Mouse (Mus musculus): ENCODE results near the gene Hoxd9. TPM values are rescaled to one million over a fixed set of nuclear protein-coding genes. Genes with fewer than 3 reads are reported as not detected.
A peak's percentile ranks its signal among the peaks of the same experiment; 100 is the strongest.

Hoxd9 gene
- polyA plus RNA-seq, 1 experiment, result 23.9 TPM

DNA sequence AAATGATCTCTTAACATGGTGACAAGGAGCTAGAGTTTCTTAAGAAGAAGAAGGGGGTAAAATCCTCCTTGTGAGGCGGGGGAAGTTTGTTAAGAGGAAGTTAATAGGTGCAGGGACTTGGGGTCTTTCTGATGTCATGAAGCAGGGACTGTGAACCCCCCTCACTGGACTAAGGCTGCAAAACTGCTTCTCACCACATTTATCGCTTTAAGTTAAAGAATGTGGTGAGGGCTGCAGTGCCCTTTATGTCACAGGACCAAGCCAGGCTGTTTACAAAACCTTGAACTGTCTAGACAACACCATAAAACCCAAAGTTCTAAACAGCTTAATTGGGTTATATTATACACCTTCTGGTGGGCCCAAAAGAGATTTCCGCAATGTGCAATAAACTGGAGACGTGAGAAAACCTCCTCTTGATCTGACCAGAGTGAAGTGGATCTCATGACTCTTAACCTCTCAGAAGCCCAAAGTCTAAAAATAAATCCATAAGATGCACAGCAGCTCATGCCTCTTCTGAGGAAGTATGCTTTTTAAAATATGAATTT is 12.4 kb upstream of the Hoxd9 start:
- no peak for TF ChIP-seq POLR2A (IDR thresholded peaks at IDR 0.05; ENCODE audit: low read depth, low read length)
- no peak for TF ChIP-seq CTCF (conservative IDR thresholded peaks at IDR 0.05; ENCODE audit: insufficient read depth, insufficient read length, low read depth, low read length)
- whole genome bisulfite sequencing, result 55% methylated on average over 4 of the region's 4 CpGs
- no peaks in the 10 kb centered on the region for H3K36me3 ChIP-seq (ENCODE audit: control insufficient read depth, insufficient read depth, low read length)
- DNase-seq, result no peak
- no peak overlapping the region for H3K27ac ChIP-seq (ENCODE audit: insufficient read depth, low read depth, low read length)
- no peaks in the 10 kb centered on the region for H3K4me1 ChIP-seq (ENCODE audit: control insufficient read depth, insufficient read depth, low read length)
- no peak overlapping the region for H3K4me3 ChIP-seq (ENCODE audit: insufficient read depth, low read depth, low read length)
- H3K27me3 ChIP-seq (replicated peaks; ENCODE audit: control insufficient read depth, insufficient read depth, low read length), result peaks cover 10% of the 10 kb centered on the region

DNA sequence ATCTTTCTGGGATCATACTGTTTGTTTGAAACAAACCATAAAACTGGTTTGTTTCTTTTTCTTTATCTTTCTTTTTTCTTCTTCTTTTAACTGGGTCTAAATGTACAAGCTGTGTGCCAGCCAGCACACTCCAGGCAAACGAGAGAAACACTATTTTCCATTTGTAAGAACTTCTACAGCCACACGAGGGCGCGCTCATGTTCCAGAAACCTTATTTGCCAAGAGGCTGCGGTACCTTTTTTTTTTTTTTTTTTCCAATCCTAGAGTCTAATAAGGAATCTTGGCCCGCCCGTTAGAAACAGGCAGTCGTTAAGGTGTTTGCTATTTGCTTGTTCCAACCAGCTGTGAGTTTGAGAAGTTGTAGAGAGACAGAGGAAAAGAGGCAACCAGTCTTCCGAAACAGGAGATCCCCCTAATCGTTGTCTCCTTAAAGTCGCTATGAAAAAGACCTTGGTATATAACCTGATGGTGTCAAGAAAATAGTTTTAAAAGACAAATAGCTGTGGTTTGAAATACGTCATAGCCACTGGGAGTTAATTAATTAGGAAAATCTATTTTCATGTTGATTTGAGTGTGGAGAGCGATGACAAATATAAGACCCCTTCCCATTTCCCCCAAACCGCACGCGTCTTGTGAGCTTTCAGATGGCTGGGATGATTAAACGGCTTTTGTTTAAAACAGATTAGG is 11.1 kb upstream of the Hoxd9 start:
- H3K27me3 ChIP-seq (replicated peaks; ENCODE audit: control insufficient read depth, insufficient read depth, low read length), result peaks cover 10% of the 10 kb centered on the region
- peak overlapping the region; percentile 46 for H3K4me3 ChIP-seq (ENCODE audit: insufficient read depth, low read depth, low read length)
- peak overlapping the region; percentile 84 for H3K27ac ChIP-seq (ENCODE audit: insufficient read depth, low read depth, low read length)
- no peaks in the 10 kb centered on the region for H3K4me1 ChIP-seq (ENCODE audit: control insufficient read depth, insufficient read depth, low read length)
- H3K36me3 ChIP-seq (ENCODE audit: control insufficient read depth, insufficient read depth, low read length), result no peaks in the 10 kb centered on the region
- DNase-seq, result peak; percentile 91
- WGBS, result 13% methylated on average over 17 of the region's 17 CpGs
- TF ChIP-seq CTCF (conservative IDR thresholded peaks at IDR 0.05; ENCODE audit: insufficient read depth, insufficient read length, low read depth, low read length), result peak; percentile 60
- TF ChIP-seq POLR2A (IDR thresholded peaks at IDR 0.05; ENCODE audit: low read depth, low read length), result no peak

DNA sequence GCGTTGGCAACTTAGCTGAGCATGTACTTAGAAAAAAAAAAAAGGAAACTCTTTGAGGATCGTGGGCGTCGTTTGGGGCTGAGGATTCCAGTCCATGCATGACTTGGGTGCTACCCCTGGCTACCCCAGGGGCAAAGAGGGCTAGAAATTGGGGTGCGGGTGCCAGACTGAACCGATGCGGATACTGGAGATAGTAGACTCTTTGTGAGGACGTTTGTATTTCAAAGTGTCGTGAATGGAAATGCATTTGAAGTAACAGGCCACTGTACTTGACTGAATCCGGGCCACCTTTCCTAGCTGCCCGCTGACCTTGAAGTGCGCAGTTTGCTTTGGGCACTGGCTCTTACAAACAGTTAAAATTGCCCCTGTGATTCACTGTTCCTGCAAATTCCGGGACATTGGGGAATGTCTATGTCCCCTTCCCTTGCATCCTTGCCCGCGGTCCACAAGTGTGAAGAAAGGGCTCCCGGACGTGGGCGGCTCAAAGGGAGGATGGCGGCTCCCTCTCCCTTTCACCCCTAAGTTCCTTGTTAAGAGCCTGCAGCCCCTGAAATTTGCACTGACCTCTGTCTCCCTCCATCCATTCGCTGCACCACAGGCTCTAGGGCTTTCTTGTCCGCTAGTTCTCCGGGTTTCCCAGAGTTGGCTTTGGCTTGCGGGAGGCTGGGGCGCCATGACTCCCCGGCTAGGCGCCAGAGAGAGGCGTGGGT is 10.4 kb upstream of the Hoxd9 start:
- 6% methylated on average over 27 of the region's 27 CpGs for WGBS

DNA sequence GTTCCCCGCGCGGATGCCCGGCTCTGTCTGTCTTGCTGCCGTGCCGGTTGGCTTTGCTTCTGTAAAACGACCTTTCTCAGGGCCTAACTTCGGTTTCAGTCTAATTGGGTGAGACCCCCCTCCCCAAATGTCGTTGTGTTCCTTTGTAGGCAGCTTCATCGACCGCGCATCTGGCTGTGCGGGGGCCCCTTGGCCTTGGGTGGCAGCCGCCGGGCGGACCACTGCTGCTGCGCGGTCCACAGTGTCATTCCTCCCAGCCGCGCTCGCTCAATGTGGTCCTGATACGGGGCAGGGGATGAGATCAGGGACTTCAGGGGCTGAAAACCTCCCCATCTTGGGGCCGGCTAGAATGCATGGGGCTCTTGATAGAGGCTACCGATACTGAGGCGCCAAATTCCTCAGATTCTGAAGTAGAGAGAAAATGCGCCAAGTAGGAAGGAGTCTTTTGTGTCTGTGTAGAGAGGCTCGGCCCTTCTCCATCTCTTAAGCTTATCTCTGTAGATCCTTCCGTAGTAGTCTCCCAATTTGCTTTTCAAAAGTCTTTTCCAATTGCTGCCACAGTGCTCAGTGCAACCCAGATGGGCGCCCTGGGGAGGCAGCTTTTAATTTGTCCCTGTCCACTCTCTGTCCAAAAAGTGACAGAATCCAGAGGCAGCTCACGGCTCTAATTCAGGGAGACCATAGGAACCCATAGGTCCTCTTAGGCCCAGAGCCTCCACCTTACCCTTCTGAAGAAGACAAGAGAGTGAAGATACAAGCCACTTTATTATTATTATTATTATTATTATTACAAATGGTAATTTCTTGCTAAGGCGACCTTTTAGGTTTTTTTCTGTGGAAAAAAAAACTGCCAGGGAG is 9.6 kb upstream of the Hoxd9 start:
- H3K4me3 ChIP-seq (ENCODE audit: insufficient read depth, low read depth, low read length), result peak overlapping the region; percentile 46
- no peaks in the 10 kb centered on the region for H3K36me3 ChIP-seq (ENCODE audit: control insufficient read depth, insufficient read depth, low read length)
- peak; percentile 38 for DNase-seq
- 18% methylated on average over 31 of the region's 31 CpGs for WGBS
- peak overlapping the region; percentile 84 for H3K27ac ChIP-seq (ENCODE audit: insufficient read depth, low read depth, low read length)
- peaks cover 5% of the 10 kb centered on the region for H3K27me3 ChIP-seq (replicated peaks; ENCODE audit: control insufficient read depth, insufficient read depth, low read length)
- TF ChIP-seq POLR2A (IDR thresholded peaks at IDR 0.05; ENCODE audit: low read depth, low read length) (no peak), CTCF (conservative IDR thresholded peaks at IDR 0.05; ENCODE audit: insufficient read depth, insufficient read length, low read depth, low read length) (no peak)
- H3K4me1 ChIP-seq (ENCODE audit: control insufficient read depth, insufficient read depth, low read length), result no peaks in the 10 kb centered on the region

More for the DNA sequence above, 10.4 kb upstream of the Hoxd9 start:
- H3K4me3 ChIP-seq (ENCODE audit: insufficient read depth, low read depth, low read length), result peak overlapping the region; percentile 46
- no peak for DNase-seq
- no peaks in the 10 kb centered on the region for H3K36me3 ChIP-seq (ENCODE audit: control insufficient read depth, insufficient read depth, low read length)
- peaks cover 8% of the 10 kb centered on the region for H3K27me3 ChIP-seq (replicated peaks; ENCODE audit: control insufficient read depth, insufficient read depth, low read length)
- TF ChIP-seq POLR2A (IDR thresholded peaks at IDR 0.05; ENCODE audit: low read depth, low read length) (no peak), CTCF (conservative IDR thresholded peaks at IDR 0.05; ENCODE audit: insufficient read depth, insufficient read length, low read depth, low read length) (no peak)
- no peaks in the 10 kb centered on the region for H3K4me1 ChIP-seq (ENCODE audit: control insufficient read depth, insufficient read depth, low read length)
- peak overlapping the region; percentile 84 for H3K27ac ChIP-seq (ENCODE audit: insufficient read depth, low read depth, low read length)

DNA sequence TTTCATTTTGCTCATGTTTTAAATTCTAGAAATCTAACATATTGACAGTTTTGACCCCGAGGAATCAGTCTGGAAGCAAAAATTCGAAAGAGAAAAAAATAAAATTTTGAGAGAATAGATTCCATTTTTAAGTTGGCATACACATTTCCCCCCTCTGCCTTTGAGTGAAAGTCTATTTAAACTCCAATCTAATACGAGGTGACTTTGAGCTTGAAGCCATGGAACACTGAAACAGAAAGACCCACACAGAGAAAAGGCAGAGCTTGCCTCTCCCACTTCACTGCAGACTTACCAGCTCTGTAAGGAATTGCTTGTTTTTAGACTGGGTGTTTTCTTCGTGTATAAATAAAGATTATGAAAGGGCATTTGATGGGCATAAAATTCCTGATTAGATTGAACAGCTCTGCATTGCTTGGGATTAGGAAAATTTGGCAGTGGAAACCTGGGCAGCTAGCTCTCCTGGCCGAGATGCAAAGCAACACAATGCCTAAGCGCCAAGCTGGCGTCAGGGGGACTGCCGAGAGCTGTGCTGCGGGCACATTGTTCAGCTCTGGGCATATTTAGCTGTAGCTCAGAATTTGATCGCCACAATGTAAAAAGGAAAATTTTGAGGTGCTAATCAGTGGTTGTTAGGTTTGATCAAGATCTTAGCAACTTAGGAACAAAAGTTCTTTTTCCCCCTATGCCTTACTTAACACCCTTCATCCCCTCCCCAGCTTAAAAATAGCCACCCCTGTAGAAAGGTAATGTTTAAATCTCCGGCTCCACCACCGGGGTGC is 8.5 kb upstream of the Hoxd9 start:
- no peak for TF ChIP-seq POLR2A (IDR thresholded peaks at IDR 0.05; ENCODE audit: low read depth, low read length)
- TF ChIP-seq CTCF (conservative IDR thresholded peaks at IDR 0.05; ENCODE audit: insufficient read depth, insufficient read length, low read depth, low read length), result no peak
- DNase-seq, result peak; percentile 40
- 33% methylated on average over 12 of the region's 12 CpGs for WGBS
- peaks cover 2% of the 10 kb centered on the region; the same call in 1 of the 2 replicates for H3K27me3 ChIP-seq (replicated peaks; ENCODE audit: control insufficient read depth, insufficient read depth, low read length)
- peak overlapping the region; percentile 93 for H3K27ac ChIP-seq (ENCODE audit: insufficient read depth, low read depth, low read length)
- peak overlapping the region; percentile 30; the same call in 1 of the 2 replicates for H3K4me3 ChIP-seq (ENCODE audit: insufficient read depth, low read depth, low read length)
- H3K36me3 ChIP-seq (ENCODE audit: control insufficient read depth, insufficient read depth, low read length), result no peaks in the 10 kb centered on the region
- H3K4me1 ChIP-seq (ENCODE audit: control insufficient read depth, insufficient read depth, low read length), result no peaks in the 10 kb centered on the region

Measured in kidney, adult 2 months (tissue).